Mouse (Mus musculus): ENCODE measurements around the gene Eif4e2.

Gene Eif4e2

GRCm38 (mm10) chr1:87213735-87214704 is at the start of gene Eif4e2:
TSS of gene Eif4e2 (plus strand) at chr1:87213914.
- DNase-seq (ENCODE audit: low read depth): peak; percentile 90

DNA sequence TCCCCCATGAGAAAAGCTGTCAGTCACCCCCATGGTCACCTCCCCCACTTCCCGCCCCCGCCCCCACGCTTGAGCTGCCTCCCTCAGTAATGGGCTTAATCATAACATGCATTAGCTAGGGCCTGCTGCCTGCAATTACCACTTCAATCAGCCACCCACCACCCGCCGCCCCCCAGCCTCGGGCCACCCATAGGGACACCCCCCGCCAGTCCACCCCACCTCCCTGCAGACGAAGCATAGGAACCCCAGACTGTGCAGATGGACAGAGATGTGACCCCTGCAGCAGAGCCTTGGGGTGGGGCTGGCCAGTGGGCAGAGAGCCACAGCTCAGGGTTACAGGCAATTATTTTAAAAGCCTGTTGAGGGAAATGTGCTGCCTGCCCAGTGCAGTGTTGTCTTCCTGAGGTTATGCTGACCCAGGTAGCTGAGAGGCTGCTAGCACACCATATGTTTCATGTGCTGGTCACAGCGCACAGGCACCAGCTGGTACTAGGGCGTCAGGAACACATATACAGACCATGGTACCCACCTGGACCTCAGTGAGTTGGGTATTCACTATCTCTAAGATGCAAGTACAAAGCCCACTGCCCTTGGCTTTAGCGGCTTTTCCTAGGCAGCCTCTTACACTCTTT is 49.4 kb upstream of the Eif4e2 start:
- no peak for DNase-seq (ENCODE audit: low read depth)

DNA sequence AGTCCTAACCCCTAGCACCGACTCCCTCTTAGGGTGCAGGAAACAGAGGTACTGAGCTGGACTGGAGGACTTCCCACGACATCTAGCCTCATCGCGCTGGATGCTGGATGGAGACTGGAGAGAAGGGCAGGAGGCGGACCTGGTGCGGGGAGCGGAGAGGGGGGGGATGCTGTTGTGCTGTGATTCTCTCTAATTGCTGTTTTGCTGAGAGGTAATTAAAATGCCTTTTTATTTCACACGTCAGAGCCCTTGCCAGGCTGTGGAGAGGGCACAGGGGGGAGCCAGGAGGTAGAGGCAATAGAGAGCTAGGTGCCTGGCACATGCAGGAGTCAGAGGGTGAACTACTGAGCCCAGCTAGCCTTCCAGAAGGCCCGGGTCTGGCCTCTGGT is 48.9 kb upstream of the Eif4e2 start:
- DNase-seq (ENCODE audit: low read depth): no peak

DNA sequence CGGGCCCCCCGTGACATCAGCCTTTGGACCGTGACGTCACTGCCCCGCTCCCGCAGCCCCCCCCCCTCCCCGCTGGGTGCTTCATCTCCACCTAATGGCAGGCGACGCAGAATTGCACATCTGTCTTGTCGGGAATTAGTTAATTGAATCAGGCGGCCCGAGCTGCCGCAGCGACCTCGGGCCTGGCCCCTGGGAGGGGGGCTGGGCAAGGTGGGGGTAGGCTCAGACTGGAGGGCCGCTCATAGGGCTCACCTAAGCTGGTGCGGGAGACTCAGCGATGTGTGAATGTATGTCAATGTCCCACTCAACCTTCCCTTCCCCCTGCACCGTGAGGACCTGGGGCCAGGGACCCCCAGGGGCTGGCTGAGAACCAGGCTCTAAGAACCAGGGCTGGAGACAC is 43.3 kb upstream of the Eif4e2 start:
- no peak for DNase-seq (ENCODE audit: low read depth)

DNA sequence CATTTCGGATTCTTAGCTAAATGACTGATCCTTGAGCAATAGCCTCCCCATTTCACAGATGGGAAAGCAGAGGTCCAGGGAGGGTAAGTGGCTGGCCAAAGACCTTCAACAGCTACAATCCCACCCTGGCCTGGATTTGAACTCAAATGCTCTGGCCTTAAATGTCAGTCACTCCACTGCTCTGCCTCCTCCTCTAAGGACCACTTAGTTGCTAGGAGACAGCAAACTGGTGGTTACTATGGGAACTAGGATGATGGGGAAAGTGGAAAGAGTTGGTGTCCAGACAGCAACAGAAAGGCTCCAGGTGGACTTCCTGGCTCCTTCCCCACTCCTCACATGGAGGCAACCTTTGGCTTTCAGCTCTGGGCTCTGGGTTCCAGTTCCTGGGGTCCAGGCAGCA is 42.4 kb upstream of the Eif4e2 start:
- no peak for DNase-seq (ENCODE audit: low read depth)

DNA sequence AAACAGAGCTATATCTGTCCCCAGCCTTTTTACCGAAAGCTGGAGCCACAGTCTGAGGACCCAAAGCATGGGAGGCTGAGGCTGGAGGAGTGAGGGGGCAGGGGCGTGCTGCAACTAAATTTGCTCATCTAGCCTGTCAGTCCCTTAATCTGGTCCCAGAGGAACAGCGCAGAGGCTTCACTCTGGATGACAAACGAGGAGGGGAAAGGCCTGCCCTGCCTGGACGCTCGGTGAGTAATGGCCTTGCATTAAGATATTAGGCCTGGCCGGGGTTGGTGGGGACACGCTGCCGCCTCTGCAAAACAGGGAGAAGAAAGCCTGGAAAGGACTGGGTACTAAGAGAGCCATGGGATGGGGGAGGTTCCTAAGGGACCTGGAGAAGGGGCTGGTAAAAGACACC is 41.4 kb upstream of the Eif4e2 start:
- no peak for DNase-seq (ENCODE audit: low read depth)

DNA sequence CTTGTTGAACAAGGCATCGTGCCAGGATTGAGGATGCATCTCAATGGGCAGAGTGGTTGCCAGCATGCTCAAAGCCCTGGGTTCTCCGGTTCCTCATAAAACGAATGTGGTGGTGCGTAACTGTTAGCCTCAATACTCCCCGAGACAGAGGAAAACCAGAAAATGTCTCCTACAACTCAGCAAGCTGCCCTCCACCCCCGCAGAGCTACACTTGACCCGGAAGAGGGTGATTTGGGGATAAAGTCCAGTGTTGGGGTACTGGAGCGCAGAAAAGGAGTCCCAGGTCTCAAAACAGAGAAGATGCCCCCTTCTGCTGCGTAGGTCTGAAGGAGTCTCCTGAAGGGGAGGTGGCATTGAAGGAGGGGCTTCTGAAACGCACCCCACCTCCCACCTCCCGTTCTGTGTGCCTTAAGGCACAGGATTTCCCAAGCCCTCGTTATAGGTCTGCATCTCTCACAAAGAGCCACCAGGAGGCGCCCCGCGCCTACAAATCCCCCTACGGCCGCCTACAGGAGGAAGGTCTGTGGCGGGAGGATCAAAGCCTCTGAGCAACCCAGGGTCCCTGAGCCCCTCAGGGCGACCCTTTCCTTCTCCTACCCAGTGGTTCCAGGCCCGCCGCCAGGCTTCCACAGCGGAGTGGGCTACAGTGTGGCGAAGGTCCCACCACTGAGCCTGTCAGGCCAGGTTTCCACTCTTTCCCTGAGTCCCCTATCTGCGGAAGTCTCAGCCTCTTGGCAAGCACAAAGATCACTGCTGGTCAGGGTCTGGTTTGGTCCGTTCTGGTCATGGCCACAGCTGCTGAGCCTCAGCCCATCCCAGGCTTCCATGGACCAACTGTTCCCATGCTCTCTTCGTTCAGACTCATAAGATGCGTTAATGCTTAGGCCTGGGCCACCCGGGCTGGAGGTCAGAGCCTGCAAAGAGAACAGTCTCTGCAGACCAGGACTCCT is 39.4 kb upstream of the Eif4e2 start:
- peak; percentile 47 for DNase-seq (ENCODE audit: low read depth)

DNA sequence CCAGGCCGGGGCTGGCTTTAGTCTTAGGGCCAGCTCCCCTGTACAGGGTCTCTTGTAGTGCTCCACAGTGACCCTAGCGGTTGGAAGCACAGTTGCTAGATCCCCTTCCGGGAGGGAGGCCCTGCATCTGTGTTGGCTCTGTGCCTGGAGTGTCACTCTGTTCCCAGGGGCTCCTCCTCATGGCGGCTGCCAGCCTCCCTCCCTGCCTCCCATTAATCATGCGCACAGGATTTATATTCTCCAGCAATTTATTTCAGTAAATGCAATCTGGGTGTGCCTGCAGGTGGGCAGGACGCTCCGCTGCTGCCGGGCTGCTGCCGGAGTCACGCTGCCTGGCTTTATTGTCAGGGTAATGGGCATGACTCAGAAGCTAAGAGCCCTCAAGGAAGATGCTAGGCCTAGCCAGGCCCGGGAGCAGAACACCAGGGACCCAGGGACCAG is 37.8 kb upstream of the Eif4e2 start:
- no peak for DNase-seq (ENCODE audit: low read depth)

- peak; percentile 49 for DNase-seq (ENCODE audit: low read depth)
Measured at GRCm38 (mm10) chr1:87180896-87181295, 32.8 kb upstream of the Eif4e2 start.

DNA sequence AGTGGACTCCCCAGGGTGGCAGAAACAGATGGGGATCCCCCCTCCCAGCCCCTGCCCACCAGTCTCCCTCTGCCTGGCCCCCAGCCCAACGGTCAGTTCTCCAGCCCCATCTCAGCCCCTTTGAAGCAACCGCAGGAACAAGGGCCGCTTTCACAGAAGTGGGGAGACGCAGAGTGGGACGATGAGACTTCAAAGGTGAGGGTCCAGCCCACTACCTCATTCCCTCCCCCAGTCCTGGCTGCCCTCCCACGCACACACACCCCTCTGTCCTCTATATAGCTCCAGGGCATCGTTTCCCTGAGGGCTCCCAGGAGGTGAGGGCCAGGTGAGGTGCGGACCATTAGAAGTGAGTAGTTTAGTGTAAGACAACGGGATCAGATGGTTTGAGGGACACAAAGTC is 30.7 kb upstream of the Eif4e2 start, which contains the start of gene Prss56:
TSS of gene Prss56 (plus strand) at position 301 of the 400 bp plus-strand sequence.
- no peak for DNase-seq (ENCODE audit: low read depth)

- DNase-seq (ENCODE audit: low read depth): no peak
Measured at GRCm38 (mm10) chr1:87183998-87184750, 29.5 kb upstream of the Eif4e2 start.

- DNase-seq (ENCODE audit: low read depth): peak; percentile 64
Measured at GRCm38 (mm10) chr1:87184751-87185139, 29.0 kb upstream of the Eif4e2 start.

GRCm38 (mm10) chr1:87185526-87185925 is 28.2 kb upstream of the Eif4e2 start:
- no peak for DNase-seq (ENCODE audit: low read depth)

- no peak for DNase-seq (ENCODE audit: low read depth)
Measured at GRCm38 (mm10) chr1:87186261-87187036, 27.3 kb upstream of the Eif4e2 start.

DNA sequence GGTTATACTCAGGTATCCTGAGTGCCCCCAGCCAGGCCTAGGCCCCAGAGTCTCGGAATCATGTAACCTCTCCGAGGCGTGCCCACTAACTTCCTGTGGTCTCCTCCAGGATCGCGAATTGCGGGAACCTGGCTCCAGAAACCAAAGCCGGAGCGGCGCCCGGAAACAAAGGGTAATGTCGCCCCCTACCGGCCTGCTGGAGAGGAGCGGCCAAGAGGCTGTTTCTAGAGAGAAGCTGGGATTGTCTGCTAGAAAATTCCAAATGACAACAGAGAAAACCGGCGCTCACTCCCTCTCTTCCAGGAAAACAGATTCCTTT is 26.7 kb upstream of the Eif4e2 start:
- peak; percentile 44 for DNase-seq (ENCODE audit: low read depth)

- DNase-seq (ENCODE audit: low read depth): no peak
Measured at GRCm38 (mm10) chr1:87190429-87190828, 23.3 kb upstream of the Eif4e2 start, which contains the start of gene Chrnd. TSS of gene Chrnd (plus strand) at chr1:87190607.

DNA sequence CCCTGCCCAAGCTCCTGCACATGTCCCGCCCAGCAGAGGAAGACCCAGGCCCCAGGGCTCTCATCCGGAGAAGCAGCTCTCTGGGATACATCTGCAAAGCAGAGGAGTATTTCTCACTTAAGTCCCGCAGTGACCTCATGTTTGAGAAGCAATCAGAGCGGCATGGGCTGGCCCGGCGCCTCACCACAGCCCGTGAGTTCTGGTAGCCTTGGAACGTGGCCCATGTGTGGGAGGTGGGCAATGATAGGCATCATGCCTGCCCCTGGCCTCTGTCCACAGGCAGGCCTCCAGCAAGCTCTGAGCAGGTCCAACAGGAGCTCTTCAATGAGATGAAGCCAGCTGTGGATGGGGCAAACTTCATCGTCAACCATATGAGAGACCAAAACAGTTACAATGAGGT is 16.4 kb upstream of the Eif4e2 start:
- no peak for DNase-seq (ENCODE audit: low read depth)

DNA sequence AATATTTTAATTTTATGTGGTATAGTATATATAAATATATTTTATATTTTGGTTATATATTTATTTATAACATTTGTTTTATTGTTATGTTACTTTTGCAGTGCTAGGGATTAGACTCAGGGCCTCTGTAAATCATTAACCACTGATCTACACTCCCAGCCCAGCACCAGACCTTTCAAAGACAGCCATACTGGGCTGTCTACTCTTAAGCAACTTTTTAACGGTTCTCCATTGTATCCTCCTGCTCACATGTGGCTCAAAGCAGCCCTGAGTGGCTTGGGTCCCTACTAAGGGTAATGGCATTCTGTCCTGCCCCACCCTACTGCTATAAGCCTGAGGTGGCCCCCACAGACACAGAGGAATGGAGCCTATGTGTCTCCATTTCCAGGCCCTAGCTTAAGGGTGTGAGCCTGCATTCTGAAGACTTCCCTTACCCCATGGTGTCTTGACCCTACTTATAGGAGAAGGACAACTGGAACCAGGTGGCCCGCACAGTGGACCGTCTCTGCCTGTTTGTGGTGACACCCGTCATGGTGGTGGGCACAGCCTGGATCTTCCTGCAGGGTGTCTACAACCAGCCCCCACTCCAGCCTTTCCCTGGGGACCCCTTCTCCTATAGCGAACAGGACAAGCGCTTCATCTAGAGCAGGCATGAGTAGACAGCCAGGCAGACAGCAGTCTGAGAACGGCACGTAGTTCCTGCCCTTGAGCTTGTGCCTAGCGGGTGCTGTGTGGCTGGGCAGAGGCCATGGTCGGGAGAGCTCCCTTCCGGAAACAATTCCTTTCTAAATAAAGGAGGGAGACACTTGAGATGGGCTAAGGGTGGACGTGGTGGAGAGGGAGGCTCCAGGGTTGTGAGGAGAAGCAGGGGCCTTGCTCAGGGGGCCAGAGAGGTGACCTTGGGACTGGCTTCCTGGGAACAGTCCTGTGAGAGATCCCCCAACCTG is 15.3 kb upstream of the Eif4e2 start:
- no peak for DNase-seq (ENCODE audit: low read depth)

DNA sequence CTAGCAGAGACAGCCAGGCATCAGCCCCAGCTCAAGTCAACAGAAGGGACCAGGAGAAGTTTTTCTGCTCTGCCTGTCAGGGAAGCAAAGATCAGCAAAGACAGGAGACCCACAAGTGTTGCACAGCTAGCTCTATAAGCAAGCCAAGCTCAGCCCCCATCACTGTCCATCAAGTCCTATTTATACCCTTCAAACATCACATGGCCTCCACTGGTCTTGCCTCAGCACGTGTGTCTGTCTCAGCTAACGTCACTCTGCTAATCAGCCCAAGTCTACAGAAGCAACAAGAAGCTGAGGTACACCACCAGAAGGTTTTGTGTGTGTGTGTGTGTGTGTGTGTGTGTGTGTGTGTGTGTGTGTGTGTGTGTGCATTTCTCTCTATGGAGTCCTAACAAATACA is 12.9 kb upstream of the Eif4e2 start:
- DNase-seq (ENCODE audit: low read depth): no peak
